Mouse (Mus musculus) lung, adult 2 months (tissue): Measurements from ENCODE around the gene Tssk4.

Experiments used
- CTCF ChIP-seq: fragments of 200-500 bp; IDR thresholded peaks from 2 replicates; pipeline ENCODE4 v1.5.1; 2011; ENCODE audit warnings: mild to moderate bottlenecking, low read length, control low read depth; ENCODE audit not compliant: insufficient read depth
- POLR2A ChIP-seq: fragments of 200-500 bp; IDR thresholded peaks from 2 replicates; pipeline ENCODE4 v1.6.1; 2011; ENCODE audit warnings: low read depth, mild to moderate bottlenecking, control low read depth, low read length, borderline replicate concordance; ENCODE audit errors: extremely low read depth

DNA sequence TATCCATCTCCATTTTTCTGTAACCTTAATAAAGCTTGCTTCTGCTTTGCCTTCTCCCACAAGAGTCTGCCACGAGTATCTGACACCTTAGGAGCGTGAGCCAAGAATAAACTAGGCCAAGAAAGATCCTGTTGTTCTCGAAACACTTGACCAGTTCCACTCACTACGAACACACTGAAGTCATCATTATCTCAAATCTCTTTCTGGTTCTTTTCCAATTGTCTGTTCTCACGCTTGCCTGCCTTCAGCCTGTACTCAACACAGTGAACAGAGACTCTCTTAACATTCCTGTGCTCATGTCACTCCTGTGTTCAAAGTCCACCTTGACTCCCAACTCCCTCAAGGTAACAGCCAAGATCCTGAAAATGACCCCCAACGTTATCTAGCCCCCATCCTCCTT lies 36.6 kb upstream of the Tssk4 start:
- TF ChIP-seq POLR2A (no peak), CTCF (no peak)
